Mouse (Mus musculus): ENCODE results near the gene Mafb.

DNA sequence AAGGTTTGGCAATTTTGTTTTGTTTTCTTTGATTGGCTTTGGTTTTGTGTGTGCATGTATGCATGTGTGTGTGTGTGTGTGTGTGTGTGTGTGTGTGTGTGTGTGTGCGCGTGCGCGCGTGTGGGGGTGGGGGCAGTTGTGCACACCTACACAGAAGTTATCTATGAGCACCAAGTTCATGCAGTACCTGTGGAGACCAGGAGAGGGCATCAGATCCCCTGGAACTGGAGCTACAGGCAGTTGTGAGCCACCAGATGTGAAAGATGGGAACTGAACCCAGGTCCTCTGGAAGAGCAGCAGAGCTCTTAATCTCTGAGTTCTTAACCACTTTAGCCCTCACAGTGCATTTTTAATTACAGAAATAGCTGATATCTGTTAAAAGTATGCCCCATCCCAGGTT, 47.1 kb upstream of the Mafb start:
- peak; percentile 61 for TF ChIP-seq CTCF (IDR thresholded peaks at IDR 0.05; ENCODE audit: low read depth, low read length)
- no peak for TF ChIP-seq EP300 (IDR thresholded peaks at IDR 0.05; ENCODE audit: insufficient read depth, low read depth, low read length)
